Mouse (Mus musculus) G1E-ER4 (cell line): Measurements from ENCODE around the gene Tmem218. TPM values are rescaled to one million over a fixed set of nuclear protein-coding genes. Genes with fewer than 3 reads are reported as not detected.

ENCODE experiments used
- GATA1 ChIP-seq: IDR thresholded peaks from one replicate; pipeline ENCODE4 v1.8.0; 2012; ENCODE audit warnings: low read length, inconsistent platforms
- polyA plus RNA-seq: library from polyadenylated mRNA; stranded (reverse); fragments of >175 nt; gene quantifications from 2 replicates; pipeline ENCODE4 v1.2.3, GENCODE M21; 2012

The Tmem218 gene
- polyA plus RNA-seq = 0.31 and 0.51 TPM in 2 replicates

DNA sequence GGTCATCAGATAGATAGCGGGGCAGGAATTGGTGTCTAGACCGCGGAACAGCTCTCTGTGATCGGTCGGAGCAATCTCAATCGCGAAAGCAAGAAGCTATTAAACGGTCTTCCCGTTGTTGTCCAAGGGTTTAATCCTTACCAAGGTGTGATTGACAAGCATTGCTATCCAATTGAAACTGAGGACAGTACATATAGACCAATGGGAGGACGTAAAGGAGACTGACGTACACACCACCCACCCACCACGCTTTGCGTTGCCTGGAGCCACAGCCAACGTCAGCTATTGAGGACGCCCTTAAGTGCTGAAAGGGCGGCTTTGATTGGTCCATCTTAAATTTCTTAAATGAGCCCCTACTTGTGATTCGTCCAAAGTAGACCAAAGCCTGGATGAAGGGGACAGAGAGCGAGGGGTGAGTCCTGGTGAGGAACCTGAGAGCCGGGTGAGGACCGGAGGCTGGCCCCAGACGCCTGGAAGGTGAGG is at the start of gene Tmem218:
Tmem218 (plus strand) TSS at position 295 of the 483 bp plus-strand sequence.
- TF ChIP-seq GATA1 = no peak

DNA sequence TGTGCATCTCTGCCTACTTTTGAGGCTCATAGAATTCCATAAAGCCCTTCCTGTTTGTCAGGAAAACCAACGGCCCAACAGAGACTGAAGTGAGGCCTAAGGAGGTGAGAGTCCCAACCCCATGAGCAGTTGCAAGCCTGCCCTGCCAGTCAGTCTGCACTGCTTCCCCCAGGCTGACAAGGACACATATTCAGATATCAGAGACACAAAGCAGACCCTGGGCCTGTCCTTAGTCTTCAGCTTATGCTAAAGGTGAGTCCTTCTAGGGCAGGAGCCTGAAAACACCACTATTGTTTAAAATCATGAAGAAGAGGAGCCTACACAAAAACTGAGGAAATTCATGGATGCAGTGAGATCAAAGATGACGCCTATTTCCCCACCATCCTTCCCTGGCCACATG is 47.3 kb upstream of the Tmem218 start:
- no peak for TF ChIP-seq GATA1

- TF ChIP-seq GATA1 = no peak
These were observed 41.1 kb upstream of the Tmem218 start for GRCm38 (mm10) chr9:37166899-37167298.

DNA sequence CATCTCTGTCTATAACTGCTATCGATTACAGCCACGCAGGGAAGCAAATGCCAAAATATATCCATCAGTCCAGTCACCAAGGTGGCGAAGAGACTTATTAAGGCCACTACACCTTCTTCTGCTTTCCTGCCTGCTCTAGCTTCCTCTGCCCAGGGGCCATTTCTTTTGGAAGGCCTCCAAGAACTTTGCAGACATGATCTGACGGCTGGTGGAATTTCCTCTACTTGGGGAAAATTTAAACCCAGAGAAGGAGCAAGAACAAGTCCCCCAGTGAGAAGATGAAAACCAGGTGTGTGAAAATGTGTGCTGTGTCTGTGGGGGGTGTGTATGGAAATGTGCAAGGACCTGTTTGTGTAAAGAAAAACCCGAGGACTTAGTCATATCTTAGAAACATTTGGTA is 34.6 kb upstream of the Tmem218 start:
- no peak for TF ChIP-seq GATA1

- no peak for TF ChIP-seq GATA1
These were observed 32.0 kb upstream of the Tmem218 start for GRCm38 (mm10) chr9:37176002-37176401.

DNA sequence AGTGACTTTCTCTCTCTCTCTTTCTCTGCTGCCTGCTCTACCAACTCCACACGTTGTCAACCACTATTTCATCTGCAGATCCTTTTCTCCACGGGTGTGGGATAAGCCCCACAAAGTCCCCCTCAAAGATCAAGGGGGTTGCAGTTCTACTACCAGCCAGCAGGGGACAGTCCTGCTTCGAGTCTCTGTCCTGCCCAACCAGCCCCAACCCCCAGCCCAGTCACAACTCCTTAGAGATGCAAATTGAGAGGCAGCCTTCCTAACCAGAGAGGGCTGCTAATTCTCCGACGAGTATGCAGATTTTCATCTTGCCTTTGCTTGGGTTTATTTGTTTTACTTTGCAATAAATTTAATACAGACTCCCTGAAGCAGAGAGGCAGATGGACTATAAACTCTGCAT is 30.9 kb upstream of the Tmem218 start:
- TF ChIP-seq GATA1 = no peak

- TF ChIP-seq GATA1 = no peak
These were observed 30.5 kb upstream of the Tmem218 start for GRCm38 (mm10) chr9:37177551-37177950.

GRCm38 (mm10) chr9:37178911-37179310 is 29.1 kb upstream of the Tmem218 start:
- no peak for TF ChIP-seq GATA1

DNA sequence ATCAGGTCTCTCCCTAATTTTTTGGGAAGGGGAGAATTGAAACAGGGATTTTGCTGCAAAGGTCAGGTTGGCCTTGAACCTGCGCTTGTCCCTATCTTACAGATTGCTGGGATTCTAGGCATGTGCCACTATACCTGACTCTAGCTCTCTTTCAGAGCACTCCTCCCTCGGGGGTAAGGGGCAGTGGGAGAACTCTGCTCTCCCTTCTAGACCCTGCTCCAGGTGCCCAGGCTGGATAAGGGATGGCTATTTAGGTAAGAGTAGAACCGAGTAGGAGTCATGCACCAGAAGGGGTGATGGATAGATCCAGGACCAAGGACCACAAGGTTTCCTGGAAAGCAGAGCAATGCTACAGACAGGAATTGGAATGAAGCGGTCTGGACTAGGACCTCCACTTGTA is 28.4 kb upstream of the Tmem218 start:
- no peak for TF ChIP-seq GATA1

- no peak for TF ChIP-seq GATA1
These were observed 26.4 kb upstream of the Tmem218 start for GRCm38 (mm10) chr9:37181596-37181995.

DNA sequence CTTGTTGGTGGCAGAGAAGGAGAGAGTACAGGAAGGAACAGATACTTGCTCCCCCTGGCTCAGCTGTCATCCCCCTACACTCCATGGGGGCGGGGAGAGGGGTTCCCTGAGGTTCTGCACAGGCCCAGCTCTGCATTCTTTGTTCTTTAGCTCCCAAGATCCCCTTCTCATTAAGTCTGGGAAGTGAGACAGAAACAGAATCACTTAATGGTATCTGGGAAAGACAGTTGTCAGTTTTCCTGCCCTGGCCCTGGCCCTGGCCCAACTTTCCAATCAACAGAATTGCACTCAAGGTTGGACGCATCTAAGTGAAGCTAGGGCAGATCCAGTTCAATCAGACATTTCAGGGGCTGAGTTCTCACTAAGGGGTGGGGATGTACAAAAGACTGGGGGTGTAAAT is 24.8 kb upstream of the Tmem218 start:
- no peak for TF ChIP-seq GATA1

DNA sequence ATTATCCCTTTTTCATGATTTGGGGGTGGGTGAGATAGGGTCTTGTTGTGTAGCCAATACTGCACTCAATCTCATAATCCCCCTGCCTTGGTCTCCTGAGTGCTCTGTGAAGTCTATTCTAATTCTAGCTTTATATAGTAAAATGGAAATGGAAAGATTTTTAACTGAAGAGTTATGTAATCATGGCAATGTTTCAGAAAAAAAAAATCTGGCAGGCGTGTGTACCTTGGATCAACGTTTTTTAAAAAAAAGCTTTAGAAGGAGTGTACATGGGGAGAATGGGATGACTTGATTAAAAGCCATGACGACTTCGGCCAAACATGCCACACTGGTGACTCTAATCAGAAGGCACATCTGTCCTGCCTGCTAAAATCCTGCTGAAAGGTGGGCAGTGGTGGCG is 20.6 kb upstream of the Tmem218 start:
- no peak for TF ChIP-seq GATA1

GRCm38 (mm10) chr9:37188024-37188423 is 20.0 kb upstream of the Tmem218 start:
- no peak for TF ChIP-seq GATA1

DNA sequence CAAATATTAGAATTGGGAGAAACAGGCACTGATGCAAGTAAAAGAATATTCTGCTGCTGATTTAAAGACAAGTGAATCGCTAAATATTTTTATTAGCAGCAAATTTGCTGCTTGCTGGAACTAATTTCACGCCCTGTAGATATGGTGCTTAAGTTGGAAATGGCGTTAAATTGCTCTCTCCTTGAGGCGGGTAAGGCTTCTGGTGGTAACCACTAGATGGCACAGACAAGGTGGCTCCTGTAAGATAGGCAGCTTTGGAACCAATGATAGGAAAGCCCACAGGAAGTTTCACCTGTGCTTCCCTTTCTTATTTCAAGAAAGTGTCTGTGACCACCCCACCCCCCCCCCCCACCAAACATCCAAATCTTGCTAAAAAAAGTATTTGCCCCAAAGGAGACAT is 11.0 kb upstream of the Tmem218 start:
- TF ChIP-seq GATA1 = no peak

- no peak for TF ChIP-seq GATA1
These were observed 7.6 kb upstream of the Tmem218 start for GRCm38 (mm10) chr9:37200414-37200813.

- TF ChIP-seq GATA1 = no peak
These were observed 4.1 kb upstream of the Tmem218 start for GRCm38 (mm10) chr9:37203884-37204283.

DNA sequence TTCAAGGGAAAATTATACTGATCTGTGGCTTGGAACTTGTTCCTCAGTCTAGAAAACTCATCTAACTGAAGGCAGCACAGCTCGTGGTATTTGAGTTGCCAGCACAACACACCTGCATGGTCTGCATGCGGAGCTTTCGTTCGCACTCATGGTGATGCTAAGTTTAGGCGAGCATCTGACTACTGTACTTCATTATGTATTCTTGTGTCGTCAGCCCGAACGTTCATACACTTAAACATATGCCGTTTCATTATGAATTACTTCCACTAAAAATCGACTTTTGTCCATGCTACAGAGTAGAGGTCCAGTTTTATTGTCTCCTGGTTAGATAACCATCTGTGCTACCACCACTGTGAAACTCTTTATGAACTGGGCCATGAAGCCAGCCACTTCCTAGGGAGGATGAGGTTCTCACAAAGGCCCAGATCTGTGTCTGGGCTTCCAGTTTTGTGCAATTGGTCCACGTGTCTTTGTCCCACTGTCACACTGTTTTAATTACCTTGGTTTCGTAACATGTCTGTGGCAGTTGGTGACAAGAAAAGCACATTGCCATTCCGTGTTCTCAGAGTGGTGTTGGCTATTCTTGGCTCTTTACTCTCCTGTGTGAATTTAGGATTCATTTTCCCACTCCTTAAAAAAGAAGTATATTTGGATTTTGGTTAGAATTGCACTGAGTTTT is 5.2 kb downstream of the Tmem218 start:
- no peak for TF ChIP-seq GATA1
